Mouse (Mus musculus) hindbrain, embryonic 16.5 days (tissue): Measurements from ENCODE around the gene Naa80. TPM values are rescaled to one million over a fixed set of nuclear protein-coding genes. Genes with fewer than 3 reads are reported as not detected.

Source experiments
- ATAC-seq: fragments of 200-750 bp; cut with Nextera tagmentation; 2 replicates; pipeline ENCODE4 v1.8.0; 2017; ENCODE audit warnings: moderate TSS enrichment, moderate library complexity
- H3K27ac ChIP-seq: fragments of 300-500 bp; sonication (generic); 2 replicates; pipeline ENCODE4 v1.5.1; 2014; ENCODE audit warnings: low read depth, mild to moderate bottlenecking, control low read depth, low read length, moderate library complexity
- H3K27me3 ChIP-seq: fragments of 300-500 bp; sonication (generic); replicated peaks from 2 replicates; pipeline ENCODE4 v1.6.1; 2014; ENCODE audit warnings: low read length; ENCODE audit not compliant: control insufficient read depth, insufficient read depth
- H3K36me3 ChIP-seq: fragments of 300-500 bp; sonication (generic); 2 replicates; pipeline ENCODE4 v1.6.1; 2014; ENCODE audit warnings: mild to moderate bottlenecking, low read length, moderate library complexity, mixed read lengths; ENCODE audit not compliant: control insufficient read depth, insufficient read depth
- H3K4me1 ChIP-seq: fragments of 300-500 bp; sonication (generic); 2 replicates; pipeline ENCODE4 v1.6.1; 2014; ENCODE audit warnings: low read depth, low read length; ENCODE audit not compliant: control insufficient read depth, insufficient read depth
- H3K4me2 ChIP-seq: fragments of 300-500 bp; sonication (generic); 2 replicates; pipeline ENCODE4 v1.6.1; 2014; ENCODE audit warnings: mild to moderate bottlenecking, low read length, control low read depth, moderate library complexity
- H3K4me3 ChIP-seq: fragments of 300-500 bp; sonication (generic); 2 replicates; pipeline ENCODE4 v1.5.1; 2014; ENCODE audit warnings: mild to moderate bottlenecking, low read length, control low read depth, moderate library complexity
- H3K9ac ChIP-seq: fragments of 300-500 bp; sonication (generic); 2 replicates; pipeline ENCODE4 v1.6.1; 2014; ENCODE audit warnings: low read depth, mild to moderate bottlenecking, control low read depth, low read length, moderate library complexity
- H3K9me3 ChIP-seq: fragments of 300-500 bp; sonication (generic); 2 replicates; pipeline ENCODE4 v1.6.1; 2014; ENCODE audit warnings: mild to moderate bottlenecking, low read length, moderate library complexity; ENCODE audit not compliant: control insufficient read depth
- WGBS: fragments of 180-500 bp; shearing (Covaris S2); extraction: QIAGEN DNeasy Blood & Tissue Kit; methylation state at CpG from one replicate; pipeline ENCODE4 v1.1.7; 2014; 5-methylcytosine and 5-hydroxymethylcytosine counted together
- polyA plus RNA-seq: library from polyadenylated mRNA; unstranded; fragments of >200 nt; fragmentation: Nextera tagmentation; extraction: Ambion mirVana; gene quantifications from 2 replicates; pipeline ENCODE4 v1.2.1, GENCODE M21; 2015

Naa80 gene
- polyA plus RNA-seq, 1 experiment from 2014 or later = 17.1 TPM

DNA sequence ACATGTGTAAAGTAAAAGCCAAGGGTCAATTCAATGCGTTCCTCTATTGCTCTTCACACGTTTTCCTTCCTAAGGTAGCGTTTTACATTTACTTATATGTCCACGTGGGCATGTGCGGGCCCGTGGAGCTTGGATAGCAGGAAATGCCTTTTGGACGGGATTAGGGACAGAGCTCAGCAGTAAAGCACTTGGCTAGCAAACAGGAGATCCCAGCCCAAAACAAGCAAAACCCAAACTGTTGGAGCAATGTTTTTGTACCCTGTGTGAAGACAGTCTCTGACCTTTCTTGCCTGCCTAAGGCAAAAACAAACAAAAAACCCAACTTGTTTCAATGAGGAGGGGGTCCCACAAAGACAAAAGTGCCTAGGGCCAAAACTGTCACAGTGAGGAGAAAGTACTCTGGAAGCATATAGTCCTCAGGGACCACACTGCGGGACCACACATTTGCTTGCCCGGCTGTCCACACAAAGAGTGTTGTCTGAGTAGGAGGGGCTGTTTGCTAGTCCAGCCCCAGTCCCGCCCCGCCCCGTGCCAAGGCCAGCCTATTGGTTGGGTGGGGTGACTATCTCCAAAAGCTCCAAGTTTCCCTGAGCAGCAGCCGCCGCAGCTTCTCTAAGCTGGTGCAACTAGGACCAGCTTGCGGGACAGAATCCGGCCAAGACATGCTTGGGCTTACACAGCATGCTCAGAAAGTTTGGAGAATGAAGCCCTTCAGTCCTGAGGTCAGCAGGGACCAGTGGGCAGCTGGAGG is 2.2 kb upstream of the Naa80 start, which contains the start of gene Hyal1:
Hyal1 (plus strand) TSS at position 571 of the 751 bp plus-strand sequence.
- Histone ChIP-seq H3K4me1 (peaks cover 27% of the 10 kb centered on the region), H3K4me2 (peak within 1 kb of the TSS; percentile 49), H3K9ac (peak within 1 kb of the TSS; percentile 50; the same call in 1 of the 2 replicates), H3K36me3 (peaks cover 12% of the 10 kb centered on the region), H3K27me3 (no peaks in the 10 kb centered on the region), H3K9me3 (no peaks in the 10 kb centered on the region), H3K27ac (peak within 1 kb of the TSS; percentile 71), H3K4me3 (peak within 1 kb of the TSS; percentile 25)
- 27% methylated on average over 16 of the region's 16 CpGs for WGBS
- ATAC-seq = peak; percentile 56

DNA sequence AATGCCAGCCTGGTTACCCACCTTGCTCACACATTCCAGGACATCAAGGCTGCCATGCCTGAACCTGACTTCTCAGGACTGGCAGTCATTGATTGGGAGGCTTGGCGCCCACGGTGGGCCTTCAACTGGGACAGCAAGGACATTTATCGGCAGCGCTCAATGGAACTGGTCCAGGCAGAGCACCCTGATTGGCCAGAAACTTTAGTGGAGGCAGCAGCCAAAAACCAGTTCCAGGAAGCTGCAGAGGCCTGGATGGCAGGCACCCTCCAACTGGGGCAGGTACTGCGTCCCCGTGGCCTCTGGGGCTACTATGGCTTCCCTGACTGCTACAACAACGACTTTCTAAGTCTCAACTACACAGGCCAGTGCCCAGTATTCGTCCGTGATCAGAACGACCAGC is 816 bp upstream of the Naa80 start:
- WGBS = 94% methylated on average over 10 of the region's 10 CpGs

DNA sequence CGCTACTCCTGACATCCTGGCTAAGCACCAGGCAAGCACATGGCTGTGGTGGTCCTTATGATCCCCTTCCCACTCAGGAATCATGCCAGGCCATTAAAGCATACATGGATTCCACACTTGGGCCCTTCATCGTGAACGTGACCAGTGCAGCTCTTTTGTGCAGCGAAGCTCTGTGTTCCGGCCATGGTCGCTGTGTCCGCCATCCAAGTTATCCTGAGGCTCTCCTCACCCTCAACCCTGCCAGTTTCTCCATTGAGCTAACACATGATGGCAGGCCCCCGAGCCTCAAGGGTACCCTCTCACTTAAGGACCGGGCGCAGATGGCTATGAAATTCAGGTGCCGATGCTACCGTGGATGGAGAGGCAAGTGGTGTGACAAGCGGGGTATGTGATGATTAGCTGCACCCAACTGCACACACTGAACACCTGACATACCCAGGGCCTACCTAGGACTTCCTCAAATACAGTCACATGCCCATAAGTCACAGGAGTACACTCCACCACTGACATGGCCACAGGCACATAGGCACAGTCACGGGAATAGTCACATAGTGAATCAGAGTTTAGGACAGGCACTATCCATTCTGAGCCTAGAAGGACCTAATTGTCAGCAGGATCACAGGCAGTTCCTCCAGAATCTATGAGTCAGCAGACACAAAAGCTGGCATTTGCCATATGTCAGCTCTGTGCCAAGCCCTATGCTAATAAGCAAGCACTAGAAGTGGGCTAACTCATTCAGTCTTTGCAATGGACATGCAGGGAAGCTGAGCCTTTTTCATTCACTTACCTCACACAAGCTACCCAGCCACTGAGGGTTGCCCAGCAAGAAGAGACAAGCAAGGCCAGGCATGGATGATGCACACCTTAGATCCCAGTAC is 575 bp downstream of the Naa80 start:
- H3K4me2 ChIP-seq = no peak overlapping the region
- H3K36me3 ChIP-seq = peaks cover 3% of the 10 kb centered on the region; the same call in 1 of the 2 replicates
- no peak for ATAC-seq
- no peaks in the 10 kb centered on the region for H3K9me3 ChIP-seq
- H3K9ac ChIP-seq = 0 out of 2 replicates have a peak overlapping the region, but pooled peaks have one; percentile 19
- H3K4me3 ChIP-seq = no peak overlapping the region
- 89% methylated on average over 14 of the region's 14 CpGs for WGBS
- H3K27ac ChIP-seq = no peak overlapping the region
- peaks cover 28% of the 10 kb centered on the region for H3K4me1 ChIP-seq
- no peaks in the 10 kb centered on the region for H3K27me3 ChIP-seq

More for the DNA sequence above, 816 bp upstream of the Naa80 start:
- Histone ChIP-seq H3K9ac (0 out of 2 replicates have a peak overlapping the region, but pooled peaks have one; percentile 7), H3K36me3 (peaks cover 3% of the 10 kb centered on the region; the same call in 1 of the 2 replicates), H3K4me3 (no peak overlapping the region), H3K4me2 (no peak overlapping the region; the same call in 1 of the 2 replicates), H3K4me1 (peaks cover 28% of the 10 kb centered on the region), H3K27ac (no peak overlapping the region), H3K9me3 (no peaks in the 10 kb centered on the region), H3K27me3 (no peaks in the 10 kb centered on the region)
- no peak for ATAC-seq

DNA sequence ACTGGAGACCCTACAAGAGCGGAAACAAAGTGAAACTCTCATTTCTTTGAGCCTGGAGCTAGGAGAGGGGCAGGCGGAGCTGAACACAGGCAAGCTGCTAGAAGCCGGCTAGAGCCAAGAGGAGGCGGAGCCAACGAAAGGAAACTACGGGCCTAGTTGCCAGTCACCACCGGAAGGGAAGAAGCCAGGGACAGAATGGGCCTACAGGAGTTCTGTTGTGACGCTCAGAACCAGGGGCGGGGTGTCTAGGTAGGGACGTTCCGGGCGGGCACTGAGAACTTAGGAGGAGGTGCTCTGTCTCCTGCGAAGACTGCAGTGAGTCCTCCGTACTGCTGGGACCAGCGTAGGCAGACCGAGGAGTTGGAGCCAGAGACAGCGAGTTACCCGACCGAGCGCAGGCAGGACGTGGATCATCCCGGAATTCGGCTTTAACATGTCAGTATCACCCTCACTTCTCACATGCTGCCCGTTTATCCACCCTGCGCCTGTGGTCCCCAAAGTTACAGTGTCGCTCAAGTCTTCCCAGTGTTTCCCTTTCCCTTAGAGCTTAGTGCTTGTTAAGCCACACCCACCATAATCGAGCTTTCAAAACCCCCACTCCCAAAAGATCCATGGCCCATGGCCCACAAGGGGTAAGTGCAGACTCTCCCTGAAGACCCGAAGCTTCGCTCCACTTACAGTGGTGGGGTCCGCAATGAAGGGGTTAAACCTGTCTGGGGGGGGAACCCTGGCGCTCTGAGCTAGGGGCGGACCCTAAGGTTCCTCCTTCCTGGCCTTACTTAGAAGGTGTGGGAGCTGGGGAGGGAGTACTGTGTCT is 2.0 kb downstream of the Naa80 start, which contains the start of gene Hyal3:
Hyal3 (plus strand) TSS at position 318 of the 817 bp plus-strand sequence.
- peak within 1 kb of the TSS; percentile 87 for H3K4me2 ChIP-seq
- no peaks in the 10 kb centered on the region for H3K9me3 ChIP-seq
- under 1% methylated on average over 32 of the region's 32 CpGs for WGBS
- peak within 1 kb of the TSS; percentile 71 for H3K4me3 ChIP-seq
- H3K36me3 ChIP-seq = no peaks in the 10 kb centered on the region
- no peaks in the 10 kb centered on the region for H3K27me3 ChIP-seq
- H3K27ac ChIP-seq = peak within 1 kb of the TSS; percentile 85
- H3K4me1 ChIP-seq = peaks cover 28% of the 10 kb centered on the region
- peak; percentile 81 for ATAC-seq
- H3K9ac ChIP-seq = peak within 1 kb of the TSS; percentile 77

DNA sequence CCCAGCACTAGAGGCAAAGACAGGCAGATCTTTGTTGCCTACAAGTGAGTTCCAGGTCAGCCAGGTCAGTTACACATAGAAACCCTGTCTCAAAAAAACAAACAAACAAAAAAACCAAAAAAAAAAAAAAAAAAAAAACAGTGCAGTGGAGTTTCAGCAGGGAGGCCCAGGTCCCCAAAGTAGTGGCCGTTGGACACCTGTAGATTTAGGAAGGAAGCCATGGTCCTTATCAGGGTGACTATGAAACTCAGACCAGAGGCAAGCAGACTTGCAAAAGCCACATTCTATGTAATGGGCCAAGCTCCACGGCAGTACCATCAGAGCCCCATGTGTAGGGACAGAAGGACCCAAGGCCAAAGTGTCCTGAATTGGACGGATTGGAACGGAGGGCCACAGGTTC is 2.9 kb downstream of the Naa80 start:
- Histone ChIP-seq H3K27me3 (no peaks in the 10 kb centered on the region), H3K4me1 (peaks cover 28% of the 10 kb centered on the region), H3K36me3 (no peaks in the 10 kb centered on the region), H3K4me3 (peak overlapping the region; percentile 71), H3K9me3 (no peaks in the 10 kb centered on the region), H3K4me2 (peak overlapping the region; percentile 87), H3K27ac (no peak overlapping the region), H3K9ac (no peak overlapping the region; the same call in 1 of the 2 replicates)
- ATAC-seq = no peak
- 68% methylated on average over 4 of the region's 4 CpGs for WGBS

DNA sequence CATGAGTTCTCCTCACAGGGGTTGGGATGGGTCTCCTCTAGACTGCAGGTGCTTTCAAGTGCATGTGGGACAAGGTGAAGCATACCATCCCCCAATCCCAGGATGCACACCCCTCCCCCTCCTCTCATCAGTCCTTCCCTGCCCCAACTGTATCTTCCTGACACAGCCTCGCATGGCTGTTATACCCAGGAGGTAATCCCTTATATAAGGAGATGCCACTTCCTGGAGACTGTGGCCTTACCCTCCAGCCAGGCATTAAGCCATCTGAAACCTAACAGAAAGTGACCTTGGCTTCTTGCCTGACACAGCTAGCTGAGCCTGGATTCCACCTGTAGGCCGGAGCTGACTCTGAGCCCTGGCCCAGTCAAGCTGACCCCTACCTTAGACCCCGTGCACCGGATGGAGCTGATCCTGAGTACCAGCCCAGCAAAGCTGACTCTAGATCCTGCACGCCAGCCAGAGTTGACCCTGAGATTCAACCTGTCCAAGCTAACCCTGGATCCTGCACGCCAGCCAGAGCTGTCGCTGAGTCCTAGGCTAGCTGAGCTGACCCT is 3.9 kb downstream of the Naa80 start:
- H3K36me3 ChIP-seq = no peaks in the 10 kb centered on the region
- WGBS = 82% methylated on average over 7 of the region's 7 CpGs
- no peak overlapping the region for H3K4me3 ChIP-seq
- H3K27me3 ChIP-seq = no peaks in the 10 kb centered on the region
- H3K4me1 ChIP-seq = peaks cover 24% of the 10 kb centered on the region
- no peak overlapping the region for H3K27ac ChIP-seq
- H3K9me3 ChIP-seq = no peaks in the 10 kb centered on the region
- no peak for ATAC-seq
- H3K9ac ChIP-seq = no peak overlapping the region
- H3K4me2 ChIP-seq = no peak overlapping the region

DNA sequence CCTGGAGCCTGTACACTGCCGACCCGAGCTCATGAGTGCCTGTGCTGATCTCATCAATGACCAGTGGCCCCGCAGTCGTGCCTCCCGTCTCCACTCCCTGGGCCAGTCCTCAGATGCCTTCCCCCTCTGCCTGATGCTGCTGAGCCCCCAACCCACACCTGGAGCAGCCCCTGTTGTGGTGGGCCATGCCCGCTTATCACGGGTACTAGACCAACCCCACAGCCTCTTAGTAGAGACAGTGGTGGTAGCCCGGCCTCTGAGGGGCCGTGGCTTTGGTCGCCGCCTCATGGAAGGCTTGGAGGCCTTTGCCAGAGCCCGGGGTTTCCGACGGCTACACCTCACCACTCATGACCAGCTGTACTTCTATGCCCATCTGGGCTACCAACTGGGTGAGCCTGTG is 4.5 kb downstream of the Naa80 start:
- 92% methylated on average over 14 of the region's 14 CpGs for WGBS
- no peaks in the 10 kb centered on the region for H3K36me3 ChIP-seq
- no peaks in the 10 kb centered on the region for H3K27me3 ChIP-seq
- peaks cover 27% of the 10 kb centered on the region for H3K4me1 ChIP-seq
- H3K4me2 ChIP-seq = no peak overlapping the region
- no peak overlapping the region for H3K9ac ChIP-seq
- no peak for ATAC-seq
- no peaks in the 10 kb centered on the region for H3K9me3 ChIP-seq
- no peak overlapping the region for H3K4me3 ChIP-seq
- H3K27ac ChIP-seq = no peak overlapping the region

DNA sequence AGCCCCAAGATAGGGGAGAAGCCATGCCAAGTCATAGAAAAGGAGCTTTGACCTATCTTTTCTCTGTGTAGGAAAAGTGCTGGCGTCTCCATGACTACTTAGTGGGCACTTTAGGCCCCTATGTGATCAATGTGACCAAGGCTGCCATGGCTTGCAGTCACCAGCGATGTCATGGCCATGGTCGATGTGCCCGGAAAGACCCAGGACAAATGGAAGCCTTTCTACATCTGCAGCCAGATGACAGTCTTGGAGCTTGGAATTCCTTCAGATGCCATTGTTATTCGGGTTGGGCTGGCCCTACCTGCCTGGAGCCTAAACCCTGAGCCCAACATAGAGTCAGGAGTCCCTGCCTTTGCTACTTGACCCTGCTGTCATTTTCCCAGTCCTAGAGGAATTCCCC is 7.8 kb downstream of the Naa80 start:
- Histone ChIP-seq H3K4me1 (peaks cover 10% of the 10 kb centered on the region), H3K4me2 (no peak overlapping the region), H3K36me3 (peaks cover 12% of the 10 kb centered on the region), H3K4me3 (no peak overlapping the region), H3K9me3 (no peaks in the 10 kb centered on the region), H3K27ac (no peak overlapping the region), H3K27me3 (no peaks in the 10 kb centered on the region), H3K9ac (no peak overlapping the region)
- ATAC-seq = no peak
- 97% methylated on average over 5 of the region's 5 CpGs for whole genome bisulfite sequencing
